Mouse (Mus musculus) bone marrow, adult 2 months (tissue): ENCODE data around the gene Rgs9.

ENCODE experiments used
- CTCF ChIP-seq: fragments of 200-500 bp; IDR thresholded peaks from 2 replicates; pipeline ENCODE4 v1.5.1; 2011; ENCODE audit warnings: low read length, control low read depth; ENCODE audit not compliant: control insufficient read depth, insufficient read depth
- POLR2A ChIP-seq: fragments of 200-500 bp; IDR thresholded peaks from 2 replicates; pipeline ENCODE4 v1.6.1; 2011; ENCODE audit warnings: low read depth, mild to moderate bottlenecking, control low read depth, low read length, borderline replicate concordance; ENCODE audit not compliant: control insufficient read depth

DNA sequence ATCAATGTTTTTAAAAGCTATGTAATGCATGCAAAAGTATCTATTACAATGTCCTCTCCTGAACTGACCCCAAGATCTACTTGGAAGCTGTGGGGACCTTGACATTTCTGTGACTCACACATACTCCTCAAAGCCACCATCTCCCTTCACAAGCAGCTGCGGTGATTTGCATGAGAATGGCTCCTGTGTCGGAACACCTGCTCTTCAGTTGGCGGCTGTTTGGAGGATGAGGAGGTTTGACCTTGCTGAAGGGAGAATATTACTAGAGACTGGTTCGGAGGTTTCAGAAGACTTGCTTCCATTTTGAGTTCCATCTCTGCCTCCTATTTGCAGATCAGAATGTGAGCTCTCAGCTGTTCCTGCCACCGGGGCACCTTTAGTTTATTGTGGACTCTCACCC is 7.8 kb upstream of the Rgs9 start:
- TF ChIP-seq CTCF (no peak), POLR2A (no peak)
